Mouse (Mus musculus) forebrain, embryonic 13.5 days (tissue): ENCODE results near the gene Pde4dip. TPM values are rescaled to one million over a fixed set of nuclear protein-coding genes. Genes with fewer than 3 reads are reported as not detected.

ENCODE experiments used
- ATAC-seq: fragments of 200-750 bp; cut with Nextera tagmentation; 2 replicates; pipeline ENCODE4 v1.8.0; 2017
- H3K27ac ChIP-seq: fragments of 300-500 bp; sonication (generic); 2 replicates; pipeline ENCODE4 v1.5.1; 2015; ENCODE audit warnings: inconsistent platforms, mild to moderate bottlenecking, moderate library complexity
- H3K27me3 ChIP-seq: fragments of 300-500 bp; sonication (generic); 2 replicates; pipeline ENCODE4 v1.6.1; 2015; ENCODE audit warnings: mild to moderate bottlenecking, inconsistent platforms
- H3K36me3 ChIP-seq: fragments of 300-500 bp; sonication (generic); 2 replicates; pipeline ENCODE4 v1.6.1; 2015; ENCODE audit warnings: mild to moderate bottlenecking, inconsistent platforms; ENCODE audit not compliant: poor library complexity, severe bottlenecking
- H3K4me1 ChIP-seq: fragments of 300-500 bp; sonication (generic); 2 replicates; pipeline ENCODE4 v1.6.1; 2015; ENCODE audit warnings: inconsistent platforms
- H3K4me2 ChIP-seq: fragments of 300-500 bp; sonication (generic); 2 replicates; pipeline ENCODE4 v1.6.1; 2015; ENCODE audit warnings: inconsistent platforms, mild to moderate bottlenecking, moderate library complexity
- H3K4me3 ChIP-seq: fragments of 300-500 bp; sonication (generic); 2 replicates; pipeline ENCODE4 v1.5.1; 2015; ENCODE audit warnings: mild to moderate bottlenecking, inconsistent platforms
- H3K9ac ChIP-seq: fragments of 300-500 bp; sonication (generic); 2 replicates; pipeline ENCODE4 v1.6.1; 2015; ENCODE audit warnings: mild to moderate bottlenecking, inconsistent platforms
- H3K9me3 ChIP-seq: fragments of 300-500 bp; sonication (generic); replicated peaks from 2 replicates; pipeline ENCODE4 v1.6.1; 2016; ENCODE audit warnings: inconsistent platforms
- WGBS: fragments of 180-500 bp; shearing (Covaris S2); methylation state at CpG from one replicate; pipeline ENCODE4 v1.1.7; 2015; 5-methylcytosine and 5-hydroxymethylcytosine counted together
- polyA plus RNA-seq: library from polyadenylated mRNA; unstranded; fragments of >200 nt; fragmentation: Nextera tagmentation; extraction: Ambion mirVana; gene quantifications from 2 replicates; pipeline ENCODE4 v1.2.1, GENCODE M21; 2015

Pde4dip gene
- polyA plus RNA-seq, 1 experiment from 2014 or later: 37.3 TPM

- H3K9ac ChIP-seq: no peak overlapping the region
- H3K27ac ChIP-seq: no peak overlapping the region
- no peak for ATAC-seq
- 0 out of 2 replicates have a peak, but pooled peaks cover 6% of the 10 kb centered on the region for H3K27me3 ChIP-seq
- H3K4me3 ChIP-seq: no peak overlapping the region
- H3K36me3 ChIP-seq: no peaks in the 10 kb centered on the region
- H3K4me2 ChIP-seq: no peak overlapping the region
- H3K9me3 ChIP-seq: no peaks in the 10 kb centered on the region
- 0 out of 2 replicates have a peak, but pooled peaks cover 8% of the 10 kb centered on the region for H3K4me1 ChIP-seq
- 70% methylated on average over 7 of the region's 7 CpGs for WGBS
Measured at GRCm38 (mm10) chr3:97690590-97690989, 197.9 kb downstream of the Pde4dip start.

- ATAC-seq: no peak
- no peak overlapping the region for H3K4me2 ChIP-seq
- no peak overlapping the region for H3K27ac ChIP-seq
- WGBS: 76% methylated on average over 2 of the region's 2 CpGs
- no peak overlapping the region for H3K4me3 ChIP-seq
- no peaks in the 10 kb centered on the region for H3K9me3 ChIP-seq
- H3K9ac ChIP-seq: no peak overlapping the region
- H3K27me3 ChIP-seq: peaks cover 9% of the 10 kb centered on the region
- H3K36me3 ChIP-seq: no peaks in the 10 kb centered on the region
- 0 out of 2 replicates have a peak, but pooled peaks cover 8% of the 10 kb centered on the region for H3K4me1 ChIP-seq
Measured at GRCm38 (mm10) chr3:97689289-97689688, 199.2 kb downstream of the Pde4dip start.

GRCm38 (mm10) chr3:97686372-97687117 lies 202.0 kb downstream of the Pde4dip start:
- H3K9ac ChIP-seq: no peak overlapping the region
- no peaks in the 10 kb centered on the region for H3K9me3 ChIP-seq
- no peak overlapping the region for H3K4me3 ChIP-seq
- 85% methylated on average over 4 of the region's 4 CpGs for WGBS
- H3K27ac ChIP-seq: no peak overlapping the region
- peaks cover 23% of the 10 kb centered on the region for H3K4me1 ChIP-seq
- H3K27me3 ChIP-seq: peaks cover 35% of the 10 kb centered on the region
- ATAC-seq: no peak
- no peaks in the 10 kb centered on the region for H3K36me3 ChIP-seq
- H3K4me2 ChIP-seq: no peak overlapping the region

GRCm38 (mm10) chr3:97683560-97684195 lies 204.8 kb downstream of the Pde4dip start:
- Histone ChIP-seq H3K4me3 (no peak overlapping the region), H3K9me3 (no peaks in the 10 kb centered on the region), H3K27ac (no peak overlapping the region), H3K9ac (no peak overlapping the region), H3K4me2 (peak overlapping the region; percentile 24; the same call in 1 of the 2 replicates), H3K36me3 (no peaks in the 10 kb centered on the region), H3K27me3 (peaks cover 49% of the 10 kb centered on the region), H3K4me1 (peaks cover 22% of the 10 kb centered on the region)
- 7% methylated on average over 16 of the region's 16 CpGs for WGBS
- ATAC-seq: peak; percentile 22; the same call in 1 of the 2 replicates

- Histone ChIP-seq H3K4me1 (peaks cover 22% of the 10 kb centered on the region), H3K4me3 (no peak overlapping the region), H3K9me3 (no peaks in the 10 kb centered on the region), H3K27me3 (peaks cover 47% of the 10 kb centered on the region), H3K27ac (no peak overlapping the region), H3K36me3 (no peaks in the 10 kb centered on the region), H3K4me2 (peak overlapping the region; percentile 74), H3K9ac (no peak overlapping the region)
- ATAC-seq: no peak
- WGBS: 29% methylated on average over 5 of the region's 5 CpGs
Measured at GRCm38 (mm10) chr3:97682576-97682975, 205.9 kb downstream of the Pde4dip start.

- H3K27me3 ChIP-seq: peaks cover 47% of the 10 kb centered on the region
- H3K4me2 ChIP-seq: peak overlapping the region; percentile 74
- peak overlapping the region; percentile 40 for H3K4me3 ChIP-seq
- WGBS: 2% methylated on average over 11 of the region's 11 CpGs
- no peak overlapping the region for H3K9ac ChIP-seq
- H3K27ac ChIP-seq: no peak overlapping the region
- H3K36me3 ChIP-seq: no peaks in the 10 kb centered on the region
- ATAC-seq: no peak
- no peaks in the 10 kb centered on the region for H3K9me3 ChIP-seq
- H3K4me1 ChIP-seq: peaks cover 22% of the 10 kb centered on the region
Measured at GRCm38 (mm10) chr3:97682159-97682502, 206.4 kb downstream of the Pde4dip start.

GRCm38 (mm10) chr3:97681321-97682158 lies 207.0 kb downstream of the Pde4dip start:
- Histone ChIP-seq H3K27me3 (peaks cover 44% of the 10 kb centered on the region), H3K9ac (peak overlapping the region; percentile 50), H3K4me2 (peak overlapping the region; percentile 74), H3K36me3 (no peaks in the 10 kb centered on the region), H3K9me3 (no peaks in the 10 kb centered on the region), H3K27ac (no peak overlapping the region), H3K4me1 (peaks cover 22% of the 10 kb centered on the region), H3K4me3 (peak overlapping the region; percentile 40)
- peak; percentile 46 for ATAC-seq
- under 1% methylated on average over 33 of the region's 33 CpGs for WGBS

- Histone ChIP-seq H3K27me3 (peaks cover 43% of the 10 kb centered on the region), H3K9ac (peak overlapping the region; percentile 50; the same call in 1 of the 2 replicates), H3K4me3 (peak overlapping the region; percentile 40), H3K27ac (no peak overlapping the region), H3K9me3 (no peaks in the 10 kb centered on the region), H3K4me2 (peak overlapping the region; percentile 74), H3K36me3 (no peaks in the 10 kb centered on the region), H3K4me1 (peaks cover 22% of the 10 kb centered on the region)
- WGBS: under 1% methylated on average over 28 of the region's 28 CpGs
- ATAC-seq: peak; percentile 81
Measured at GRCm38 (mm10) chr3:97680631-97681320, 207.7 kb downstream of the Pde4dip start.

- no peak for ATAC-seq
- Histone ChIP-seq H3K27me3 (peaks cover 32% of the 10 kb centered on the region), H3K9me3 (no peaks in the 10 kb centered on the region), H3K27ac (no peak overlapping the region), H3K36me3 (no peaks in the 10 kb centered on the region), H3K4me2 (no peak overlapping the region), H3K4me1 (peaks cover 14% of the 10 kb centered on the region), H3K4me3 (no peak overlapping the region), H3K9ac (no peak overlapping the region)
- WGBS: 96% methylated on average over 3 of the region's 3 CpGs
Measured at GRCm38 (mm10) chr3:97678416-97678815, 210.1 kb downstream of the Pde4dip start.

GRCm38 (mm10) chr3:97676126-97676525 lies 212.4 kb downstream of the Pde4dip start:
- WGBS: 96% methylated on average over 3 of the region's 3 CpGs
- no peak for ATAC-seq
- H3K9me3 ChIP-seq: no peaks in the 10 kb centered on the region
- peaks cover 12% of the 10 kb centered on the region; the same call in 1 of the 2 replicates for H3K27me3 ChIP-seq
- H3K27ac ChIP-seq: no peak overlapping the region
- no peak overlapping the region for H3K4me2 ChIP-seq
- no peak overlapping the region for H3K9ac ChIP-seq
- H3K4me1 ChIP-seq: peaks cover under 1% of the 10 kb centered on the region; the same call in 1 of the 2 replicates
- H3K4me3 ChIP-seq: no peak overlapping the region
- H3K36me3 ChIP-seq: peaks cover 5% of the 10 kb centered on the region; the same call in 1 of the 2 replicates

GRCm38 (mm10) chr3:97674644-97675110 lies 213.8 kb downstream of the Pde4dip start, which contains the start of gene Gm17651:
TSS of gene Gm17651 (minus strand) at chr3:97674694.
- H3K27me3 ChIP-seq: peaks cover 2% of the 10 kb centered on the region; the same call in 1 of the 2 replicates
- H3K36me3 ChIP-seq: peaks cover 14% of the 10 kb centered on the region
- H3K9me3 ChIP-seq: no peaks in the 10 kb centered on the region
- no peaks in the 10 kb centered on the region for H3K4me1 ChIP-seq
- no peak within 1 kb of the TSS for H3K4me2 ChIP-seq
- 92% methylated on average over 7 of the region's 7 CpGs for WGBS
- H3K27ac ChIP-seq: no peak within 1 kb of the TSS
- no peak within 1 kb of the TSS for H3K9ac ChIP-seq
- no peak for ATAC-seq
- no peak within 1 kb of the TSS for H3K4me3 ChIP-seq
